Mouse (Mus musculus) urinary bladder, postnatal 36 days (tissue): ENCODE measurements around the gene Sall4.

Experiments
- DNase-seq, 2 experiments: peaks; one replicate each; pipeline ENCODE4 v3.0.0; 2022; ENCODE audit warnings: low spot score in 2 of 2, mixed read lengths in 1 of 2

The Sall4 gene

GRCm38 (mm10) chr2:168767582-168767981 is at the start of gene Sall4:
Sall4 (minus strand) TSS chr2:168767943.
- no peak for DNase-seq

- no peak for DNase-seq
These were observed 45.5 kb upstream of the Sall4 start for GRCm38 (mm10) chr2:168813243-168813642.

DNA sequence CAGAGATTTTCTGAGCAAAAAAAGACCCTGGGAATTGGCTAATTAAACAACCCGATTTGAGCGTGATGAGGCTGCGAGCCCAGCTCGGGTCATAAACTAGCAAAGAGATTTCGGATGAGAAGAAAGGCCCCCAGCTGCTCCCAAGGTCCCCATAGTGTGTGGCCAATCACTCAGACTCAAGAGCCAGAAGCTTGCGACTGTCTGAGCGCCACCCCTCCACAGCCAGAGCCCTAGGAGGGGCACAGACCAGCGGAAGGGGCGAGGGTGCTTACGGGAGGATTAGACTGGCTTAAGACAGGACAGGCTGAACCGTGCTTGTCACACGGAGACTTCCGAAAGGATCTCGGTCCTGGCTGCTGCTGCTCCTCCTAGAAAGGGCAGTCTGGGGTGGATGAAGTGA is 42.2 kb upstream of the Sall4 start:
- no peak for DNase-seq

DNA sequence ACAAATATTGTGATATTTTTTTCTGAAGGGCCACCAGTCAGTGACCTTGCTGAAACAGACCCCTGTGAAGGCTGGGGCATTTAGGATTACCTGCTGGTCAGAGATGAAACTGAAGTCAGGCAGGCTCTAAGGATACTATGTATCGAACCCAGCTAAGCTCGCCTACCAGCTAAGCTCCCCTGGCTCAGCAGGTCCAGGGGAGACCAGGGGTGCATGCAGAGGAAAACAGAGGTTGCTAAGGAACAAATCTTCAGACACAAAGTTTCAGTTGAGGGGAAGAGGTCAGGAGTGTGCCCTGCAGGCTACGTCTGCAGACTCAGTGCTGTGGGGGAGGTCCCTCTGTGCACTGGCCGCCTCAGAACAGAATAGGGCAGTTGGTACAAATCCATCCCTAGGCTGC is 39.9 kb upstream of the Sall4 start:
- DNase-seq = no peak

DNA sequence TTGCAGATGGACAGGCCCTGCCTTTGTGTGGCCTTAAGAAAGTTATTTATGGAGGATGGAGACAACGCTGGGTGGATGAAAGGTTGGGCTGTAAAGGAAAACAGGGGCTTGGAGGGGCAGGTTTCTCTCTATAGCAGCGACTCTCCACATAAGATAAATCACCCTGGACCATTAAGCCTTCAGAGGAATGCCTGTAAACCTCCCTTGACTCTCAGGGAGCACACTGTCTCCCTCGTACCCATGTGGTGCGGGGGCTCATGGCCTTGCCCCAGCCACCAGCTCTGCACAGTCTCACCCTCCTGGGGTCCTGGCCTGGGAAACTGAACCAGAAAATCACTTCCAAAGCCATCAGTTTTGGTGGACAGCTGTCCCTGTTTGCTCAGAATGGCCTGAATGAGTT is 36.1 kb upstream of the Sall4 start:
- no peak for DNase-seq

DNA sequence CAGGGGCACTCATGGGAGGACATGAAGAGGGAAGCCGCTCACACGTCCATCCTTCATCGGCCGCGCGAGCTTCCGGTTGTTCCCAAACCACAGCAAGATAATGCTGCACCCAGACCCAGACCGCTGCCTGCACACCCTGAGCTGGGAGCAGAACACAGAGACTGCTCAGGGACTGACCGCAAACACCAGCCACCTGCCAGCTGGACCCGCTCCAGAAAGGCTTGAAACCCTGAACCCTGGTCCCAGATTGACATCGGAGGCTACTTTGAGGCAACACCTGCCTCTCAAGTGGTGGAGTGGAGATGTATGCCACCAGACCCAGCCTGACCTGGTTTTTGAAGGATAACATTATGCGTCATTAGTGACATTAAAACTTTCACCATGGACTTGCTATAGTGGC is 31.6 kb upstream of the Sall4 start:
- DNase-seq = no peak

- DNase-seq = peak; percentile 3 to 6
These were observed 31.2 kb upstream of the Sall4 start for GRCm38 (mm10) chr2:168798921-168799320.

DNA sequence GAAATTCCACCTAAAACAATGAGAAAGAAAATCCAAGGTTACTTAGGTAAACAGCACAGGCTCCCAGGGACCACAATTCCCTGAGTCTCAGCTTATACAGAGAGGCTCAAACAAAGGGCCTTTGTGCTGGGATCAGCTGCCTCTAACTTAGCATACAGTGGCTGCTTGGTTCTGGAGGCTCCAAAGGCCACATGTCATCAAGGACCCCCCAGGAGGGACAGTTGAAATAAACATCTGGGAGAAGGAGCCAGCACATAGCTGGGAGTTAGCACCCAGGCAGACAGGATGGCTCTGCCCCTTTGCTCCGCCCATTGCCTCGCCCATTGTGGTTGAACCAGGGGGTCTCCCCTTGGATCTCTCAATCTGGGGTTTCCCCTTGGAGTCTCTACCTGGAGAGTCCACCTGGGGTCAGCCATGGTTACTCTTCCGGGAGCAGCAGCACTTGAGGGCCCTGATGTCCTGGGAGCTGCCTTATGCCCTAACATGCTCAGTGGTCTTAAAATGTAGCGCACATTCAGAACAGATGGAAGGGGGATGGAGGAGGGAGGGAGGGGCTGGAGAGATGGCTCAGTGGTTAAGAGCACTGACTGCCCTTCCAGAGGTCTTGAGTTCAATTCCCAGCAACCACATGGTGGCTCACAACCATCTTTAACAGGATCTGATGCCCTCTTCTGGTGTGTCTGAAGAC is 23.5 kb upstream of the Sall4 start:
- no peak for DNase-seq

DNA sequence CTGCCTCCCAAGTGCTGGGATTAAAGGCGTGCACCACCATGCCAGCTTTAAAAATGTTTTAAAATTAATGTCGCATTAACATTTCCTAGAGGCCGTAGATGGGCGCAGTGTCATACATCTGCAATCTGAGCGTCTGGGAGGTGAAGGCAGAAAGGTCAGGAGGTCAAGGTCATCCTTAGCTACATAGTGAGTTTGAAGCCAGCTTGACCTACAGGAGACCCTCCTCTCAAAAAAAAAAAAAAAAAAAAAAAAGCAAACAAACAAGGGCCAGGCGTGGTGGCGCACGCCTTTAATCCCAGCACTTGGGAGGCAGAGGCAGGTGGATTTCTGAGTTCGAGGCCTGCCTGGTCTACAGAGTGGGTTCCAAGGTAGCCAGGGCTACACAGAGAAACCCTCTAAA is 18.4 kb upstream of the Sall4 start:
- DNase-seq = no peak

- no peak for DNase-seq
These were observed 12.9 kb upstream of the Sall4 start for GRCm38 (mm10) chr2:168780596-168780995.

- DNase-seq = no peak
These were observed 12.3 kb upstream of the Sall4 start for GRCm38 (mm10) chr2:168780024-168780423.

GRCm38 (mm10) chr2:168777481-168777880 is 9.7 kb upstream of the Sall4 start:
- DNase-seq = no peak

- no peak for DNase-seq
These were observed 8.5 kb upstream of the Sall4 start for GRCm38 (mm10) chr2:168776238-168776637.

DNA sequence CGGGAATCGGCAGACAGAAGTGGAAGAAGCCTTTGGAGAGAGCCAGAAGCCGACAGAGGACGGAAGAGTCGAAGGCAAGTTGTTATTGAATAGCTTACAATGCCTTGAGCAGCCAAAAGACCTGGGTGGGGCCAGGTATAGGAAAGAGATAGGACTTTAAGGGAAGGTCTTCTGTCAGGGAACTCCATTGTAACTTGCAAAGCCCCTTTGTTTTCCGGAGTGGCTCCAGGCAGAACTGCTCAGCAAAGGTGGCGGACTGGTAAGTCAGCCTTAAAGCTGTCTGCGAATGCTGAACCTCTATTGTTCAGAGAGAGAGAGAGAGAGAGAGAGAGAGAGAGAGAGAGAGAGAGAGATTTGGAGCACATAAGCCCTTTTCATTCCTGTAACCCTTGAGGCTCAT is 1.5 kb upstream of the Sall4 start:
- DNase-seq = no peak

DNA sequence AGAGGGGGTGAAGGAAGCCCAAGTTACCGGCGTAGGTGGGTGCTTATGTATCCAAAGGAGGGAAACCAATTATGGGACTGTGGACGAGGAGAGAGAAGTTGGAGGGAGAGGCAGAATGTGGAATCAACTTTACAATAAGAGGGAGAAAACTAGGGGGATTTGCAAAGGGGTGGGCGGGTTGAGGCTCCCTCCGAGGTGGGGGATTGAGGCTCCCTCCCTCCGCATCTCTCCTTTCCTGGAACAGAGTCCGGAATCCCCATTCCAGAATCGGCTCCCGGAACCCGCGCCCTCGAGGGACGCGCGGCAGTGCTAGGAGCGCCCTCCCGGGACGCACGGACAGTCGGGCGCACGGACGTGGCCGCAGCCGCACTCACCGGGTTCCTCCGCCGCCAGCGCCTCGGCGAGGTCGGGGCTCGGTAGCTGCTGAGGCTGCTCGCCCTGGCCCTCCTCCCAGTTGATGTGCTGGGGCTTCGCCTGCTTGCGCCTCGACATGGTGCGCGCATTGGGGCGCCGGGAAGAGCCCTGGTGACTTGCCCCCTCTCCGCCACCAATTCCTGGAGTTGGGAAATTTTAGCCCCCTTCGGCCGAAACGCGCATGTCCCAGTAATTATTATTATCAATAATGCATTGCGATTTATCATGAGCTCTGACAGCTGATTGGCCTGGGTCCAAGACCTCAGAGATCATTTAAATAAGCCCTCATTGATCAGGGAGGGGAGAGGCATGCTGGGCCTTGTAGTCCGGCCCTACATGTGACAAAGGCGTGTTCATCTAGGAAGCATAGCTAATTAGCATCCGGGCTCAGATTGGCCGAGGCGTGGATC is 993 bp downstream of the Sall4 start:
- no peak for DNase-seq

GRCm38 (mm10) chr2:168765696-168766537 is 1.8 kb downstream of the Sall4 start:
- no peak for DNase-seq

GRCm38 (mm10) chr2:168765065-168765681 is 2.6 kb downstream of the Sall4 start:
- peak; percentile 29 to 42 for DNase-seq

DNA sequence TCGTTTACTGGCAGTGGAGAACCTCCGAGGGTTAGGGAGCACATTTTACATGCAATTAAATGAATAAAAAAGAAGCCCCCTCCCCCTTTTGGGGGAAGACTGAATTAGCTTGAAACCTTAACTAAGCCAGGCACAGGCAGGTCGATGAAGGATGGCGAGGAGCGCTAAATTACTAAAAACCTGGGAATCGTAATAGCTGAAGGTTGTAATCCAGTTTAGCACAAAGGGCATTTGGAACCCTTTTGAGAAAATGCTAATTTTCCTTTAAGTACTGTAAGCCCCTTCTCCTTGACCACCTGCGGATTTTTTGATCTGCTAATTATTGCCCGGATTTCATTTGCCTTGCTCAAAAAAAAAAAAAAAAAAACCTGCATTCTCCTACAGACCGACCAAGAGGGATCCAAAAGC is 3.3 kb downstream of the Sall4 start:
- no peak for DNase-seq

DNA sequence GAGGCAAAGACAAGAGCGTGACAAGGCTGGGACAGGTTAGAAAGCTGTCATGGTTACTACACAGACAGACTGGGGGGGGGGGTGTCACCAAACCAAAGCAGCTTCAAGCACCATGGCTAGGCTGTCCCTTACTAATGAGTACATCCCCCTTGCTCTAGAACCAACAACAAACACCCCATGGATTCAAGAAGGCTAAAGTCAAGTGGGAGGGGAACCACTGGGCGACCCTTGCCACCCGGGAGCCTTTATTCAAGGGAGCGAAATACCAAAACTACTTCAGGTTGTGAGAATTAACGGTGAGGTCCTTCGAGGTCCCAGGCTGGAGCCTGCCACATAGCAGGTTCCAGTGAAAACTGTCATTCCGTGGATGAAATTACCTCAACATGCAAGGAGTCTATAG is 4.0 kb downstream of the Sall4 start:
- no peak for DNase-seq

DNA sequence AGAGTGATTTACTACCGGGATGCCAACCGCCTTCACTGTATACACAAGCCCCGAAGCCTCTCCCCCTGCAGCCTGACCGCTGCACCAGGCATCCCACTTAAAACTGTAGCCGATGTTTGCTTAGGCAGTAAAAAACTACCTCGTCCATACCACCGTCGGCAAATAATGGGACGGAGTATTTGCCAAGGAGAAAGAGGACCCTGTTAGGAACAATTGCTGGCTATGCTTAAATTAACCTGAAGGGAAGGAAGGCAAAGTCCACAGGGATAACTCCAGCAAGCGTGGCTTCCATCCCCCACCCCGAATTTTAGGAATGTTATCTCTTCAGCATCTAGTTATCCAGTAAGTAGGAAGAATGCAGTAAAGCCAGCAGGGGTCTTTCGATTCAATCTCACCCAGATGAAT is 5.3 kb downstream of the Sall4 start:
- no peak for DNase-seq

DNA sequence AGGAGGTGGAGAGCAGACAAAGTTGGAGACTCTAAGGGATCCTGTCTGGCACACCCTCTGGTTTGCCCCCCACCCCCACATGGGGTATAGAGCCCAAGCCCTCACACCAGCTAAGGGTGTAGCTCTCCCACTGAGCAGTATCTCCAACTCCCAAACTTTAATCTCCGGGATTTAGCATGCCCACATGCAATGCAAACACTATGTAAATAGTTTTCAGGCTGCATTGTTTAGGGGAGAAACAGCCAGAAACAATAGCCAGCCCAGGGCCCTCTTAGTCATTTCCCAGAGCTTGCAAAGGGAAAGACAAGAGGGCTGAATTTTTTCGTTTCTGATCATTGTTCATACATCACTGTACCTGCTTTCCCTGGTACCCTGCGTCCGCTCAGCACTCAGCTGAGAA is 5.8 kb downstream of the Sall4 start:
- DNase-seq = no peak

DNA sequence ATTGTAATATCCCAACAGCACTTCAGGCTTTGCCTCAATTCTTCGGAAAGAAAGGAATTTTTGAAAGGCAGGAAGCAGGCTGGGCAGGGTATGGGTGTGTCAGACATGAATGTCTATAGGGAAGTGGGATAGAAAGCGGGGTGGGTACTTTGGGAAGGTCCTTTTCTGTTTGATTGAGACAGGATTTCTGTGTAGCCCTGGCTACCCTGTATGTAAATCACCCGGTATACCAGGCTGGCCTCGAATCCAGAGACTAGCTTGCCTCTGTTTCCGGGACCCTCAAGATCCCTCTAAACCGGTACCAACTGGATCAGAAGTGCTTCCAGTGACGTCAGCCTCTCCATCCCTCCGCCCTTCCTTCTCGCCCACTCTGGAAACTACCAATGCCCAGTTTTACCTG is 6.6 kb downstream of the Sall4 start:
- no peak for DNase-seq
